Mouse (Mus musculus) E14TG2a.4 (cell line): Measurements from ENCODE around the gene Dgkd.

ENCODE experiments used
- H3K27me3 ChIP-seq: 2 replicates; pipeline ENCODE4 v1.6.1; 2014; ENCODE audit warnings: low read length, control low read depth; ENCODE audit not compliant: insufficient read depth
- H3K36me3 ChIP-seq: 2 replicates; pipeline ENCODE4 v1.6.1; 2014; ENCODE audit warnings: low read length, control low read depth; ENCODE audit not compliant: insufficient read depth
- H3K4me1 ChIP-seq: replicated peaks from 2 replicates; pipeline ENCODE4 v1.6.1; 2014; ENCODE audit warnings: low read depth, low read length, control low read depth
- H3K4me3 ChIP-seq: replicated peaks from 2 replicates; pipeline ENCODE4 v1.5.1; 2014; ENCODE audit warnings: mild to moderate bottlenecking, low read length
- H3K9me3 ChIP-seq: 2 replicates; pipeline ENCODE4 v1.6.1; 2014; ENCODE audit warnings: low read length, control low read depth
- CTCF ChIP-seq: conservative IDR thresholded peaks from 2 replicates; pipeline ENCODE4 v1.5.1; 2014; ENCODE audit warnings: low read length
- NANOG ChIP-seq: IDR thresholded peaks from 2 replicates; pipeline ENCODE4 v1.6.1; 2014; ENCODE audit warnings: borderline replicate concordance, low read length, mixed read lengths
- POU5F1 ChIP-seq: IDR thresholded peaks from 2 replicates; pipeline ENCODE4 v1.6.1; 2014; ENCODE audit warnings: low read length, borderline replicate concordance

Dgkd gene

DNA sequence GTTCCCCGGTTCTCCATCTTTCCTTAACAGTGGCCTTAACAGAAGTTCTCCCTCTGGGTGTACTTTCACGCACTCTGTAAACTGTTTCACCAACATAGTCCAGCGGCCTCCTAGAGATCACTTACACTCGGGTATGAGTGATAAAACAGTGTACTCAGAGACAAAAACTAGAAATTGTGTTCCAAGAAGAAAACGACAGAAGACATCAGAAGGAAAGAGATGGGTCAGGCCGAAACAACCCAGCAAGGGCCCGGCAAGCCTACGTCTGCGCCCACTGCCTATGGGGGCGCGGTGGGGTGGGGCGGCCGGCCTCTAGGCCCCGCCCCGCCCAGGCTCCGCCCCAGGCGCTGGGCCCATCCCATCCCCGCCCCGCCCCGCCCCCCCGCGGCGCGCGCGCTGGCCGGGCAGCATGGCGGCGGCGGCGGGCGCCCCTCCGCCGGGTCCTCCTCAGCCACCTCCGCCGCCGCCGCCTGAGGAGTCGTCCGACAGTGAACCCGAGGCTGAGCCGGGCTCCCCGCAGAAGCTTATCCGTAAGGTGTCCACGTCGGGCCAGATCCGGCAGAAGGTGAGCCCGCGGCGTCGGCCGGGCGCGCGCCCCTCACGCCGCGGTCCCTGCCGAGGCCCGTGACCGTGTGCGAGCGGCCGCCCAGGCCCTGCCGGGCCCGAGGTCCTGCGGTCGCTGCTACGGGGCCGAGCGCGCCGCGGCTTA, at the start of gene Dgkd:
Dgkd (plus strand) TSS at position 396 of the 709 bp plus-strand sequence.
- peaks cover 28% of the 10 kb centered on the region for H3K4me1 ChIP-seq
- H3K9me3 ChIP-seq: no peaks in the 10 kb centered on the region
- H3K4me3 ChIP-seq: peak within 1 kb of the TSS; percentile 89
- H3K36me3 ChIP-seq: no peaks in the 10 kb centered on the region
- TF ChIP-seq CTCF (no peak), NANOG (no peak), POU5F1 (no peak)
- H3K27me3 ChIP-seq: peaks cover 31% of the 10 kb centered on the region

DNA sequence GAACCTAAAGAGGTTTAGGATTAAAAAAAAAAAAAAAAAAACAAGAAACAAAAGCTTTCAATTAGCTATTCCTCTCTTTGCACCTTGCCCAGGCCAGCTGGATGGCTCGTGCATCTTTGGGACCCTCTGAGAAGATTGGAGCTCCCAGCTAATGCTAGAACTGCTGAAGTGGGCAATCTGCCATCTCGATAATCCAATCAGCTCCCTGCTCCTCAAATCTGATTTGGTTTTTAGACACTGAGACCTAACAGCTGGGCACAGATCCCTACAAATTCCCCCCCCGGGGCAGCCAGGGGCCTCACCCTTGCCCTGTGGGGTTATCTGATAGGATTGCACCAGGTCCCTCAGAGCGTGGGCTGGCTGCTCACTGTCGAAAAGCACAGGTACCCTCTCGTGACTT, 49.5 kb upstream of the Dgkd start, which contains the start of gene Sag:
Sag (plus strand) TSS at position 105 of the 400 bp plus-strand sequence.
- Histone ChIP-seq H3K36me3 (no peaks in the 10 kb centered on the region), H3K4me1 (no peaks in the 10 kb centered on the region), H3K4me3 (no peak within 1 kb of the TSS), H3K9me3 (no peaks in the 10 kb centered on the region), H3K27me3 (no peaks in the 10 kb centered on the region)
- TF ChIP-seq POU5F1: no peak
- TF ChIP-seq CTCF: no peak
- no peak for TF ChIP-seq NANOG

DNA sequence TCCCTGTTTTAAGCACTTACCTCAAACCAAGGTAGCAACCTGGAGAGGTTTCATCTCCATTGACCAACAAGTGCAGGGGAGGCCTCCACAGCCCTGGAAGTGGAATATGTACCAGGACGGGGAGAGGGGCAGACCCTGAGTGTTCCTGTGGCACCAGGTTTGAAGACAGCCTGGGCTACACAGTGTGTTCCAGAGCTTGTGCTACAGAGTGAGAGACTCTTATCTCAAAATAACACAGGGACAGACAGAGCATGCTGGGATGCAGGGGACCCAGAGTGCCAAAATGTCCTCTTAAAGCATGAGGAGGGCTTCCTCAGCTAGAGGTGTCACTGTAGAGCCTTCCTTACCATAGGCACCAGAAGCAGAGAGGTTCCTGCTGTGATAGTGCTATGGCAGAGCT, 45.3 kb upstream of the Dgkd start:
- TF ChIP-seq POU5F1 (no peak), CTCF (no peak), NANOG (no peak)
- Histone ChIP-seq H3K4me1 (no peaks in the 10 kb centered on the region), H3K4me3 (no peak overlapping the region), H3K27me3 (no peaks in the 10 kb centered on the region), H3K9me3 (peaks cover 15% of the 10 kb centered on the region; the same call in 1 of the 2 replicates), H3K36me3 (no peaks in the 10 kb centered on the region)

DNA sequence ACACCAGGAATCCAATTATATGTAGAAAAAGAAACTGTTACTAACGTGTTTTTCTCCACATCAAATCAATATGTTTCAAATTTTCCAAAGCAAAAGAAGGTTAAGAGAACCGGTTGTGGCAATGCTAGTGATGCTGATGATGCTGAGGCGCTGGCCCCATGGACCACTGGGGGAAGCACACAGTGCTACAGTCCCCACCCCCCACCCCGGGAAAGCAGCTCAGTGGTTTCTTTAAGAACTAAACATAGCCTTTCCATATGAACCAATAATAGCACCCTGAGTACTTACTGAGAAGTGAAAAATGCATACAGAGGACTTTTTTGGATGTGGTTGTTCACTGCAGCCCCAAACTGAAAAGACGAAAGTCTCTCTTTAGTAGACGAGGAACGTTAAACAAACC, 41.7 kb upstream of the Dgkd start:
- TF ChIP-seq NANOG: no peak
- no peak for TF ChIP-seq POU5F1
- no peaks in the 10 kb centered on the region for H3K4me1 ChIP-seq
- peaks cover 26% of the 10 kb centered on the region; the same call in 1 of the 2 replicates for H3K9me3 ChIP-seq
- H3K27me3 ChIP-seq: no peaks in the 10 kb centered on the region
- no peak overlapping the region for H3K4me3 ChIP-seq
- no peaks in the 10 kb centered on the region for H3K36me3 ChIP-seq

DNA sequence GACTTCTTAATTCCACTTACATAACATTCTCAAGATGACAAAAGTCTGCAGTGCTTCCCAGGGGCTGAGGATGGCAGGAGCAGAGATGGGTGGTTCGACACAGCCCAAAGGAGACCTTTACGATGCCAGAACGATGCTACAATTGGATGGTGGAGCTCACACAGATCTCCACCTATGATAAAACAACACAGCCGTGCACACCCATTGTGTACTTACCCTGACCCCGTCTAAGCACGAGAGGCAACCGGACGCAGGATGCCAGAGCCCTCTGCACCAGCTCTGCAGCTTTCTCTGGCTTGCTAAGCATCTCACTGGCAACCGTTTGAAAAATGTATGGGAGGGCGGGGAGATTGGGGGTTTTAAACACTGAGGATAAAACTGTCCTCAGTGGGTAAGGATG, 41.0 kb upstream of the Dgkd start:
- H3K4me1 ChIP-seq: no peaks in the 10 kb centered on the region
- H3K9me3 ChIP-seq: peaks cover 26% of the 10 kb centered on the region; the same call in 1 of the 2 replicates
- no peaks in the 10 kb centered on the region for H3K36me3 ChIP-seq
- no peak overlapping the region for H3K4me3 ChIP-seq
- no peaks in the 10 kb centered on the region for H3K27me3 ChIP-seq
- TF ChIP-seq NANOG: no peak
- TF ChIP-seq CTCF: no peak
- TF ChIP-seq POU5F1: no peak

DNA sequence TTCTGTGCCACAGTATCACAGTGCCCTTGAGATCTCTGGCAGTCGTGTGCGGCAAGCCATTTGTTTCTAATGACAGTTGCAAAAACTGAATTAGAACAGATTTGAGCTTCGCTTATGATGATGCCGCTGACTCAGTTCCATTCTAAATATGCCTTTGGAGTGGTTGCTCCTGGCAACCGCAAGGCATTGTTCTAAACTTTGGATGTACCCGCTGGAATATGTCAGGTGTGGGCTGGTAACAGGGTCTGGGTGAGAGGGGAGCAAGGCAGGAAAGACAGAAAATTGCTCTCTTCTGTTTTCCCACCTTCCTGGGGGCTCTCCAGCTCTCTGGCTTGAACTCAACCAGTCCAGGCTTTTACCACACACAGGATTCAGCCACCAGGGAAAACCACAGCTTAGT, 39.9 kb upstream of the Dgkd start:
- no peak overlapping the region for H3K4me3 ChIP-seq
- TF ChIP-seq POU5F1 (no peak), NANOG (no peak), CTCF (no peak)
- peaks cover 26% of the 10 kb centered on the region; the same call in 1 of the 2 replicates for H3K9me3 ChIP-seq
- H3K27me3 ChIP-seq: no peaks in the 10 kb centered on the region
- no peaks in the 10 kb centered on the region for H3K36me3 ChIP-seq
- H3K4me1 ChIP-seq: peaks cover 6% of the 10 kb centered on the region; the same call in 1 of the 2 replicates

DNA sequence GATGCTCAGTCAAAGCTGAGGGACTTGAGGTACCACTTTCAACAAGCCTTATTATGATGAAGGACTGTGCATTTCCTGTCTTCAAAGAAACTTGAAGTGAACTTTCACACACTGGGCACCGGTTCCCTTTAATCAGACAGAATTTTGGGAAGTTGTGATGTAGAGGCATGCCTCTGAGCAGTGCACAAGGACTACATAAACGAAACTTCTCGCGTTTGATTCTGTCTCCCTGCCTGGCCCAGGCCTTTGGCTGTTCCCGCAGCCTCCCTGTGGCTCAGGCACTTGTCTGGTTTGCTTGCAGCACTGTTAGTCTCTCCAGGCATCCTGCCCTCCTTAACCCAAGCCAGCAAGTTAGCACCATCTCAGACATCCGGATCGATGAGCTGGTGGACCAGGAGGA, 39.4 kb upstream of the Dgkd start:
- Histone ChIP-seq H3K36me3 (no peaks in the 10 kb centered on the region), H3K4me3 (no peak overlapping the region), H3K27me3 (no peaks in the 10 kb centered on the region), H3K9me3 (peaks cover 26% of the 10 kb centered on the region; the same call in 1 of the 2 replicates), H3K4me1 (peaks cover 6% of the 10 kb centered on the region; the same call in 1 of the 2 replicates)
- TF ChIP-seq CTCF: no peak
- TF ChIP-seq NANOG: no peak
- no peak for TF ChIP-seq POU5F1

DNA sequence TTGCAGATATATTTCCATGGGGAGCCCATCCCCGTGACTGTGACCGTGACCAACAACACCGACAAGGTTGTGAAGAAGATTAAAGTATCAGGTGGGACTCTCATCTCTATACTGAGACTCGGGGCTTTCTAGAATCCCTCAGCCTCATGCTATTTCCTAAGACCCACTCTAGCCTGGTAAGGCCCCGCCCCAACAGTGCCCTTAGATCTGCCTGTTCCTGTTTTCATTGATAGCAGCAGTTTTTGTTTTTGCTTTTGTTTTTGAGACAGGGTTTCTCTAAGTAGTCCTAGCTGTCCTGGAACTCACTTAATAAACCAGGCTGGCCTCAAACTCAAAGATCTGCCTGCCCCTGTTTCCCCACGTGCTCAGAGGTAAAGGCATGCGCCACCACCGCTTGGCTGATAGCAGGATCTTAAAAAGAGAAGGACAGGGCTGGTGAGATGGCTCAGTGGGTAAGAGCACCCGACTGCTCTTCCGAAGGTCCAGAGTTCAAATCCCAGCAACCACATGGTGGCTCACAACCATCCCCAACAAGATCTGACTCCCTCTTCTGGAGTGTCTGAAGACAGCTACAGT, 28.6 kb upstream of the Dgkd start:
- H3K4me1 ChIP-seq: no peaks in the 10 kb centered on the region; the same call in 1 of the 2 replicates
- peaks cover 9% of the 10 kb centered on the region for H3K9me3 ChIP-seq
- H3K27me3 ChIP-seq: no peaks in the 10 kb centered on the region
- TF ChIP-seq NANOG (no peak), CTCF (no peak), POU5F1 (no peak)
- H3K36me3 ChIP-seq: no peaks in the 10 kb centered on the region
- no peak overlapping the region for H3K4me3 ChIP-seq

DNA sequence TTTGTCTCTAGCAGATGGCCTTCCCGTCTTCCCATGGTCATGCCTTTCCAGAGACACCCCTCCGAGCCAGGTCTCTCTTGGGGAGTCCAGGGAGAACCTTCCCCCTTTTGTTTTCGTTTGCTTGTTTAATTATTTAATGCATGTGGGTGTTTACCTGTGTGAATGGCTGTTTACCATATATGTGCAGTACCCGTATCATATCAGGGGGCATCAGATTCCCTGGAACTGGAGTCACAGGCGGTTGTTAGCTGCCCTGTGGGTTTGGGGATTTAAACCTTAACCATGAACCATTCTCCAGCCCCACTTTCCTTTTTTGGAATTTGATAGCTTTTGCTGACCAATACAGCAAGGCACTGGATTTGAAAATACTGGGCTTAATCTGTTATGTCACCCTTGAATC, 27.8 kb upstream of the Dgkd start:
- Histone ChIP-seq H3K36me3 (no peaks in the 10 kb centered on the region), H3K4me1 (no peaks in the 10 kb centered on the region; the same call in 1 of the 2 replicates), H3K4me3 (no peak overlapping the region), H3K27me3 (no peaks in the 10 kb centered on the region), H3K9me3 (peaks cover 9% of the 10 kb centered on the region)
- TF ChIP-seq NANOG: no peak
- peak; percentile 69 for TF ChIP-seq CTCF
- TF ChIP-seq POU5F1: no peak
